21 mouse cellular contexts compared by ENCODE assay signal in the genomic region with DNA sequence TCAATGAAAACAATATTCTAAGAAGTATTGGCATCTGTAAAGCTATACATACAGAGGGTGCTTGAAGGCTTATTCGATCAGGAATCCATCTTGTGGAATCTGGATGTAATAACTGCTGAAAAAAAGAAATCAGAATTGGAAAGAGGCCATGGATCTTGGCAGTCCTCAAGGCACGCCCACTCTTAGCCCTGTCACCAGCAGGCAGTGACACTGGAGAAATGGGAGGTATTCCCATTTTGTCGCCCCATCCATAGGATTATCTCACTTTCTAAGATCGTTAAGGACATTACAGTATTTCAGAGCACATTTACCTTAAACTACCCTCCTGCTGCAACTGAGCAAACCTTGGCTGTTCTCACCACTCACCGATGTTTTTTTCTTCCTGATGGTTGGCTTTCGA.
DNase-seq lines count a peak whose midpoint lies in the region; ATAC-seq and TF ChIP-seq lines count a peak whose summit lies in the region.
"Had no signal": no experiment of that assay in that cellular context is flagged by ENCODE, and none has a peak within 500 bp of the region (broad histone marks: within the 10 kb centered on the region; RNA-seq: fewer than 3 reads in every experiment).

No protein-coding gene starts in this region.

- H3K27me3 ChIP-seq in forebrain, embryonic 14.5 days (replicated peaks; ENCODE audit: control insufficient read depth, insufficient read depth, low read length), result no peaks in the 10 kb centered on the region
- no peaks in the 10 kb centered on the region for H3K27me3 ChIP-seq in forebrain, postnatal 0 days (ENCODE audit: insufficient read depth, low read length)
- H3K27me3 ChIP-seq in midbrain, embryonic 15.5 days (replicated peaks), result no peaks in the 10 kb centered on the region
- H3K27me3 ChIP-seq: embryonic facial prominence, embryonic 13.5 days; forebrain, embryonic 12.5 days; heart, embryonic 13.5 days; hindbrain, embryonic 15.5 days had no signal

- H3K36me3 ChIP-seq in forebrain, embryonic 14.5 days (ENCODE audit: control insufficient read depth, insufficient read depth, low read length), result no peaks in the 10 kb centered on the region
- no peaks in the 10 kb centered on the region for H3K36me3 ChIP-seq in forebrain, postnatal 0 days (ENCODE audit: insufficient read depth)
- no peaks in the 10 kb centered on the region for H3K36me3 ChIP-seq in midbrain, embryonic 15.5 days (replicated peaks)
- H3K36me3 ChIP-seq: embryonic facial prominence, embryonic 13.5 days; forebrain, embryonic 12.5 days; G1E; heart, embryonic 13.5 days; hindbrain, embryonic 15.5 days had no signal

- H3K9ac ChIP-seq in forebrain, embryonic 14.5 days (ENCODE audit: low read length), result no peak overlapping the region
- H3K9ac ChIP-seq in forebrain, postnatal 0 days, result no peak overlapping the region
- no peak overlapping the region for H3K9ac ChIP-seq in midbrain, embryonic 15.5 days
- H3K9ac ChIP-seq: embryonic facial prominence, embryonic 13.5 days; forebrain, embryonic 12.5 days; heart, embryonic 13.5 days; hindbrain, embryonic 15.5 days had no signal

- 77% methylated on average over 6 of the region's 6 CpGs for WGBS in forebrain, embryonic 14.5 days
- 73% methylated on average over 6 of the region's 6 CpGs for WGBS in forebrain, postnatal 0 days
- 88% methylated on average over 6 of the region's 6 CpGs for WGBS in midbrain, embryonic 15.5 days

- peak; percentile 5 for DNase-seq in forebrain, embryonic 14.5 days (ENCODE audit: low spot score)
- no peak for DNase-seq in forebrain, postnatal 0 days
- peak in 1 of 2 experiments; percentile 13 for DNase-seq in layer of hippocampus, adult 2 months (ENCODE audit: low spot score in 2 of 2)
- DNase-seq in layer of hippocampus, adult 8-10 months (ENCODE audit: low spot score in 2 of 2), result no peak
- peak; percentile 19 for DNase-seq in right cerebral cortex, adult 18-20 months
- no peak for DNase-seq in right cerebral cortex, postnatal 25 days
- DNase-seq: adrenal gland, postnatal 10 days; B cell, adult 2 months; cerebellum, adult 18-20 months; cerebellum, adult 9-11 months; cerebellum, postnatal 36 days; gastrocnemius, adult 2 months; gastrocnemius, postnatal 25 days; heart, postnatal 36 days had no signal

- no peak overlapping the region for H3K27ac ChIP-seq in forebrain, embryonic 14.5 days (ENCODE audit: low read depth, low read length)
- H3K27ac ChIP-seq in forebrain, postnatal 0 days (ENCODE audit: low read depth, low read length), result no peak overlapping the region
- no peak overlapping the region for H3K27ac ChIP-seq in layer of hippocampus, adult 2 months
- no peak overlapping the region for H3K27ac ChIP-seq in midbrain, embryonic 15.5 days
- H3K27ac ChIP-seq: embryonic facial prominence, embryonic 13.5 days; forebrain, embryonic 12.5 days; gastrocnemius, adult 2 months; heart, embryonic 13.5 days; hindbrain, embryonic 15.5 days had no signal

- H3K4me2 ChIP-seq in forebrain, embryonic 14.5 days (ENCODE audit: low read length), result no peak overlapping the region
- no peak overlapping the region for H3K4me2 ChIP-seq in forebrain, postnatal 0 days (ENCODE audit: low read depth)
- no peak overlapping the region for H3K4me2 ChIP-seq in midbrain, embryonic 15.5 days
- H3K4me2 ChIP-seq: embryonic facial prominence, embryonic 13.5 days; forebrain, embryonic 12.5 days; heart, embryonic 13.5 days; hindbrain, embryonic 15.5 days had no signal

- H3K9me3 ChIP-seq in forebrain, embryonic 14.5 days (replicated peaks; ENCODE audit: control insufficient read depth, low read length), result no peaks in the 10 kb centered on the region
- H3K9me3 ChIP-seq in forebrain, postnatal 0 days (ENCODE audit: low read length), result no peaks in the 10 kb centered on the region
- no peaks in the 10 kb centered on the region for H3K9me3 ChIP-seq in midbrain, embryonic 15.5 days
- H3K9me3 ChIP-seq: embryonic facial prominence, embryonic 13.5 days; forebrain, embryonic 12.5 days; hindbrain, embryonic 15.5 days had no signal

- no peak for TF ChIP-seq CTCF in forebrain, postnatal 0 days (IDR thresholded peaks at IDR 0.05; ENCODE audit: low read depth)
- peak; percentile 25; the same call in 1 of the 2 replicates for TF ChIP-seq CTCF in layer of hippocampus, adult 2 months (conservative IDR thresholded peaks at IDR 0.05)

- ATAC-seq in forebrain, embryonic 14.5 days, result no peak
- no peak for ATAC-seq in forebrain, postnatal 0 days
- no peak for ATAC-seq in midbrain, embryonic 15.5 days (replicated peaks)
- ATAC-seq: CD4-positive, CD25-positive, alpha-beta regulatory T cell, adult 4 months had no signal

- H3K4me3 ChIP-seq in forebrain, embryonic 14.5 days (ENCODE audit: low read depth, low read length), result no peak overlapping the region
- H3K4me3 ChIP-seq in forebrain, postnatal 0 days (ENCODE audit: low read depth, low read length), result no peak overlapping the region
- H3K4me3 ChIP-seq in layer of hippocampus, adult 2 months, result no peak overlapping the region
- no peak overlapping the region for H3K4me3 ChIP-seq in midbrain, embryonic 15.5 days
- H3K4me3 ChIP-seq: embryonic facial prominence, embryonic 13.5 days; forebrain, embryonic 12.5 days; gastrocnemius, adult 2 months; heart, embryonic 13.5 days; hindbrain, embryonic 15.5 days had no signal

- H3K4me1 ChIP-seq in forebrain, embryonic 14.5 days (ENCODE audit: control insufficient read depth, insufficient read depth, low read length), result no peaks in the 10 kb centered on the region
- H3K4me1 ChIP-seq in forebrain, postnatal 0 days (ENCODE audit: insufficient read depth), result no peaks in the 10 kb centered on the region
- H3K4me1 ChIP-seq in midbrain, embryonic 15.5 days, result no peaks in the 10 kb centered on the region
- H3K4me1 ChIP-seq: embryonic facial prominence, embryonic 13.5 days; forebrain, embryonic 12.5 days; heart, embryonic 13.5 days; hindbrain, embryonic 15.5 days had no signal

Comparison
In these comparisons a context has a peak if more than half of its experiments do, and no peak if none do; other contexts are left out.
1. DNase-seq: peak in forebrain, embryonic 14.5 days (single experiment) and right cerebral cortex, adult 18-20 months (single experiment); none in forebrain, postnatal 0 days (single experiment), layer of hippocampus, adult 8-10 months (0 of 2) and right cerebral cortex, postnatal 25 days (single experiment).